Mouse (Mus musculus) ES-E14 (cell line): Measurements from ENCODE around the gene Brf1. TPM values are rescaled to one million over a fixed set of nuclear protein-coding genes. Genes with fewer than 3 reads are reported as not detected.

Experiments
- DNase-seq: peaks from one replicate; pipeline ENCODE4 v3.0.0-alpha.2; 2013; ENCODE audit warnings: low read depth, low spot score
- H3K27ac ChIP-seq: 2 replicates; pipeline ENCODE4 v1.5.1; 2012; ENCODE audit warnings: low read depth, mild to moderate bottlenecking, low read length, moderate library complexity, mixed read lengths; ENCODE audit not compliant: poor library complexity, insufficient read depth, severe bottlenecking
- H3K36me3 ChIP-seq: 2 replicates; pipeline ENCODE4 v1.6.1; 2012; ENCODE audit warnings: mild to moderate bottlenecking, low read length, moderate library complexity, mixed read lengths; ENCODE audit not compliant: control insufficient read depth, poor library complexity, insufficient read depth, severe bottlenecking
- H3K4me1 ChIP-seq, 2 experiments: fragments of 150-350 bp in 1 of 2; sonication (generic) in 1 of 2; 2 replicates each; pipeline ENCODE4 v1.6.1; 2012; ENCODE audit warnings: low read length in 2 of 2, mild to moderate bottlenecking in 1 of 2, mixed read lengths in 1 of 2; ENCODE audit not compliant: control insufficient read depth in 2 of 2, insufficient read depth in 2 of 2, poor library complexity in 1 of 2
- H3K4me3 ChIP-seq, 2 experiments: fragments of 150-350 bp in 1 of 2; sonication (generic) in 1 of 2; 2 replicates each; pipeline ENCODE4 v1.5.1; 2012; ENCODE audit warnings: low read length in 2 of 2, low read depth in 1 of 2, mild to moderate bottlenecking in 1 of 2, mixed read lengths in 1 of 2; ENCODE audit not compliant: insufficient read depth in 1 of 2, poor library complexity in 1 of 2, severe bottlenecking in 1 of 2
- H3K9ac ChIP-seq: 2 replicates; pipeline ENCODE4 v1.6.1; 2012; ENCODE audit warnings: low read depth, mild to moderate bottlenecking, low read length, mixed read lengths; ENCODE audit not compliant: poor library complexity, insufficient read depth, severe bottlenecking
- H3K9me3 ChIP-seq: fragments of 150-350 bp; sonication (generic); 2 replicates; pipeline ENCODE4 v1.6.1; 2012; ENCODE audit warnings: low read depth, mild to moderate bottlenecking, low read length; ENCODE audit not compliant: control insufficient read depth, insufficient read depth
- CHD2 ChIP-seq: IDR thresholded peaks from 2 replicates; pipeline ENCODE4 v1.6.1; 2014; ENCODE audit warnings: mild to moderate bottlenecking, low read depth, low read length, inconsistent platforms
- HCFC1 ChIP-seq: IDR thresholded peaks from 2 replicates; pipeline ENCODE4 v1.6.1; 2012; ENCODE audit warnings: low read length, inconsistent platforms, borderline replicate concordance; ENCODE audit not compliant: insufficient read depth
- MAFK ChIP-seq: IDR thresholded peaks from 2 replicates; pipeline ENCODE4 v1.6.1; 2014; ENCODE audit warnings: mild to moderate bottlenecking, low read depth, low read length, inconsistent platforms; ENCODE audit not compliant: insufficient read depth
- ZC3H11A ChIP-seq: IDR thresholded peaks from 2 replicates; pipeline ENCODE4 v1.6.1; 2012; ENCODE audit warnings: low read depth, mild to moderate bottlenecking, inconsistent platforms, low read length, borderline replicate concordance
- ZNF384 ChIP-seq: IDR thresholded peaks from 2 replicates; pipeline ENCODE4 v1.6.1; 2012; ENCODE audit warnings: low read depth, low read length, inconsistent platforms
- in situ Hi-C, 2 experiments: fragments of 600-800 bp; cut with MboI; formaldehyde crosslinking; loops; one replicate each; pipeline ENCODE4 v1.15.1; 2025; ENCODE audit warnings: low sequenced_read_pairs in 2 of 2, inconsistent platforms in 1 of 2; ENCODE audit not compliant: unreplicated experiment in 2 of 2
- total RNA-seq: library from RNA; depleted of rRNA; stranded (reverse); fragments of 300-350 nt; gene quantifications from 2 replicates; pipeline ENCODE4 v1.2.3, GENCODE M21; 2012

Gene Brf1
- total RNA-seq, 1 experiment, result 56.4 TPM

GRCm38 (mm10) chr12:113026557-113026956 is 26.1 kb upstream of the Brf1 start:
- no peak for DNase-seq
- TF ChIP-seq ZNF384 (no peak), ZC3H11A (no peak), HCFC1 (no peak), MAFK (no peak), CHD2 (no peak)
- no peaks in the 10 kb centered on the region for H3K4me1 ChIP-seq

GRCm38 (mm10) chr12:113023082-113023481 is 22.6 kb upstream of the Brf1 start:
- in situ Hi-C loops, result no loop called here
- Histone ChIP-seq H3K4me3 (no peak overlapping the region), H3K9me3 (no peaks in the 10 kb centered on the region), H3K9ac (no peak overlapping the region), H3K4me1 (no peaks in the 10 kb centered on the region), H3K27ac (no peak overlapping the region), H3K36me3 (no peaks in the 10 kb centered on the region; the same call in 1 of the 2 replicates)
- TF ChIP-seq ZC3H11A, result no peak
- no peak for DNase-seq

More at GRCm38 (mm10) chr12:113026557-113026956, 26.1 kb upstream of the Brf1 start:
- Histone ChIP-seq H3K4me3 (no peak overlapping the region), H3K9ac (no peak overlapping the region), H3K9me3 (no peaks in the 10 kb centered on the region), H3K36me3 (no peaks in the 10 kb centered on the region), H3K27ac (no peak overlapping the region)
- in situ Hi-C loops, result no loop called here

GRCm38 (mm10) chr12:113021488-113021887 is 21.0 kb upstream of the Brf1 start:
- Histone ChIP-seq H3K27ac (no peak overlapping the region), H3K36me3 (no peaks in the 10 kb centered on the region; the same call in 1 of the 2 replicates), H3K9me3 (no peaks in the 10 kb centered on the region), H3K4me3 (no peak overlapping the region), H3K4me1 (0 out of 4 replicates have a peak, but pooled peaks cover 0 to 1% of the 10 kb centered on the region in 2 experiments), H3K9ac (no peak overlapping the region)
- no peak for TF ChIP-seq MAFK
- in situ Hi-C loops, result no loop called here
- DNase-seq, result no peak

- in situ Hi-C loops, result no loop called here
- H3K9ac ChIP-seq, result no peak overlapping the region
Observed at GRCm38 (mm10) chr12:113018763-113019162, 18.3 kb upstream of the Brf1 start.

GRCm38 (mm10) chr12:113017429-113017984 is 17.0 kb upstream of the Brf1 start:
- Histone ChIP-seq H3K27ac (no peak overlapping the region), H3K9ac (no peak overlapping the region), H3K36me3 (no peaks in the 10 kb centered on the region; the same call in 1 of the 2 replicates), H3K4me1 (peaks cover 2 to 7% of the 10 kb centered on the region in 2 experiments; a peak in 1 of 4 replicates), H3K4me3 (no peak overlapping the region), H3K9me3 (no peaks in the 10 kb centered on the region)
- DNase-seq, result no peak
- TF ChIP-seq CHD2 (no peak), ZC3H11A (no peak), MAFK (no peak), HCFC1 (no peak), ZNF384 (no peak)
- in situ Hi-C loops, result no loop called here

More at GRCm38 (mm10) chr12:113018763-113019162, 18.3 kb upstream of the Brf1 start:
- Histone ChIP-seq H3K27ac (no peak overlapping the region), H3K9me3 (no peaks in the 10 kb centered on the region), H3K4me1 (0 out of 4 replicates have a peak, but pooled peaks cover 2 to 5% of the 10 kb centered on the region in 2 experiments), H3K4me3 (no peak overlapping the region), H3K36me3 (no peaks in the 10 kb centered on the region; the same call in 1 of the 2 replicates)
- DNase-seq, result no peak
- TF ChIP-seq CHD2, result no peak
- no peak for TF ChIP-seq MAFK
- no peak for TF ChIP-seq ZNF384
- TF ChIP-seq HCFC1, result no peak
- no peak for TF ChIP-seq ZC3H11A
